Mouse (Mus musculus) cortical plate, adult 2 months (tissue): ENCODE data around the gene Prtg.

Experiments
- CTCF ChIP-seq: fragments of 200-500 bp; IDR thresholded peaks from 2 replicates; pipeline ENCODE4 v1.5.1; 2011; ENCODE audit warnings: mild to moderate bottlenecking, control low read depth, low read length; ENCODE audit not compliant: insufficient read depth; ENCODE audit errors: extremely low read depth
- POLR2A ChIP-seq: fragments of 200-500 bp; IDR thresholded peaks from 2 replicates; pipeline ENCODE4 v1.6.1; 2011; ENCODE audit warnings: mild to moderate bottlenecking, low read length, control low read depth; ENCODE audit not compliant: insufficient read depth; ENCODE audit errors: extremely low read depth

DNA sequence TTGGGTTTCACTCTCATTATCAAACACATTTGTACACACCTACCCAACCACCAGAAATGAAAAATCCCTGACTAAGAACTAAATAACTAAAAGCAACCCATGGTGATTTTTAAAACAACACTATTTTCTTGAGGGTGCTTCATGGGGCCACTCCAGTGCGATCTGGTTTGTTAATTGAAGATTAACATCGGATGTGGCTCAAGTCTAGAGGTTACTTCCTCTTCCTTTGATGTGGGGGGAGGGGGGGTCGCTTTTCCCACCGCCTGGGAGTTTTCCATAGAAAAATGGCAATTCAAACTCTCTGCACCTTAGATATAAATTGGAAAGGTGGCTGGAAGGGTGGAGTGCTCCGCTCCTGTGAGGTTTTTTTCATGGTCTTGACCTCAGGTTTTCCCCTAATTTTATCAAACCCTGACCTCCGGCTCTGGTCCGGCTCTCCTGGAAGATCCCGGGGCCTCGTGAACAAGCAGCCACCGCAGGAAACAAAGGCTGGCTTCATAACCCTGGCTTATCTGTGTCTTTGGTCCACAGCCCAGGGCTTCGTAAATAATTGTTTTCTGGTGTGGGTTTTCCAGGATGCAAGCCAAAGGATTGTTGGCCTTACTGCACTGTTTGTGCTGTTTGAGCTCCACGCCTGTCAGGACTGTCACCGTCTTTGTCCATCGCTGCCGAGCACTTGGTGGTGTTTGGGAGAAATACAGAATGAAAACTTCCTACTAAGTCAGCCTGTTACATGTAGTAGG, 74.5 kb downstream of the Prtg start:
- TF ChIP-seq POLR2A (no peak), CTCF (no peak)
